Mouse (Mus musculus): ENCODE measurements at regions not wholly inside any gene's neighbourhood (a gene's known extent, or its start where the extent isn't known, plus 50 kb on each side); places are given as distances from the start of the nearest gene placed in this dataset.

- H3K9me3 ChIP-seq (replicated peaks; ENCODE audit: low read length): no peaks in the 10 kb centered on the region
- no peak overlapping the region for H3K9ac ChIP-seq (ENCODE audit: insufficient read depth, low read depth)
- TF ChIP-seq ZKSCAN1 (IDR thresholded peaks at IDR 0.05; ENCODE audit: borderline replicate concordance, low read depth, low read length) (no peak), SMC3 (IDR thresholded peaks at IDR 0.05; ENCODE audit: low read depth, low read length) (no peak), CHD2 (IDR thresholded peaks at IDR 0.05; ENCODE audit: low read length) (no peak), JUN (IDR thresholded peaks at IDR 0.05; ENCODE audit: insufficient read depth, low read depth, low read length) (no peak), CTCF (conservative IDR thresholded peaks at IDR 0.05 in 1 of 2, IDR thresholded peaks at IDR 0.05 in 1 of 2; ENCODE audit: low read depth in 2 of 2, low read length in 2 of 2) (no peak), KAT2A (IDR thresholded peaks at IDR 0.05; ENCODE audit: insufficient replicate concordance, low read length) (no peak), MAFK (IDR thresholded peaks at IDR 0.05; ENCODE audit: insufficient replicate concordance, low read length) (no peak), MAZ (IDR thresholded peaks at IDR 0.05; ENCODE audit: low read depth, low read length) (no peak), BHLHE40 (IDR thresholded peaks at IDR 0.05; ENCODE audit: low read depth, low read length) (no peak), POLR2A (IDR thresholded peaks at IDR 0.05; ENCODE audit: low read depth, low read length) (no peak), SIN3A (IDR thresholded peaks at IDR 0.05; ENCODE audit: low read length) (no peak), MEF2A (IDR thresholded peaks at IDR 0.05; ENCODE audit: borderline replicate concordance, low read depth, low read length) (no peak), NELFE (IDR thresholded peaks at IDR 0.05; ENCODE audit: low read depth, low read length) (no peak), HCFC1 (IDR thresholded peaks at IDR 0.05; ENCODE audit: low read depth, low read length) (no peak), CHD1 (IDR thresholded peaks at IDR 0.05; ENCODE audit: low read depth, low read length) (no peak)
- dilution Hi-C loops (cut with MboI; ENCODE audit: extremely low pct_ligation_motif_present, extremely low pct_unique_long_range_greater_than_20kb, low sequenced_read_pairs) (no loop called here), in situ Hi-C loops (cut with MboI; ENCODE audit: low pct_ligation_motif_present, low pct_unique_long_range_greater_than_20kb, low sequenced_read_pairs) (no loop called here)
- H3K27me3 ChIP-seq (replicated peaks): no peaks in the 10 kb centered on the region
- H3K79me2 ChIP-seq (replicated peaks; ENCODE audit: control insufficient read depth, extremely low read depth, insufficient read depth, poor library complexity, severe bottlenecking): no peaks in the 10 kb centered on the region
- H3K4me2 ChIP-seq (ENCODE audit: insufficient read depth, low read depth, poor library complexity, severe bottlenecking): no peak overlapping the region
- no peak for DNase-seq (ENCODE audit: extremely low read depth)
- no peaks in the 10 kb centered on the region for H3K4me1 ChIP-seq (ENCODE audit: control insufficient read depth in 1 of 2, insufficient read depth in 2 of 2)
- no peak overlapping the region for H3K27ac ChIP-seq (ENCODE audit: insufficient read depth, low read depth)
- H3K36me3 ChIP-seq (replicated peaks in 1 of 2; ENCODE audit: control insufficient read depth in 1 of 2, insufficient read depth in 1 of 2, low read length in 1 of 2): no peaks in the 10 kb centered on the region
- H3K4me3 ChIP-seq (replicated peaks in 1 of 3; ENCODE audit: low read depth in 2 of 3, low read length in 2 of 3, poor library complexity in 1 of 3): no peak overlapping the region
These were observed 173.3 kb downstream of the Minar1 start for GRCm38 (mm10) chr9:89449656-89450055.

All from CH12.LX (cell line).